Mouse (Mus musculus) small intestine, adult 2 months (tissue): ENCODE measurements around the gene Nkx2-3. TPM values are rescaled to one million over a fixed set of nuclear protein-coding genes. Genes with fewer than 3 reads are reported as not detected.
A peak's percentile ranks its signal among the peaks of the same experiment; 100 is the strongest.

Experiments used
- H3K27ac ChIP-seq: fragments of 200-500 bp; 2 replicates; pipeline ENCODE4 v1.5.1; 2012; ENCODE audit warnings: low read depth, low read length, control low read depth, inconsistent platforms; ENCODE audit not compliant: insufficient read depth
- H3K27me3 ChIP-seq: fragments of 200-500 bp; 2 replicates; pipeline ENCODE4 v1.6.1; 2012; ENCODE audit warnings: mild to moderate bottlenecking, moderate library complexity, low read length, inconsistent platforms; ENCODE audit not compliant: control insufficient read depth, insufficient read depth
- H3K36me3 ChIP-seq: fragments of 200-500 bp; 2 replicates; pipeline ENCODE4 v1.6.1; 2012; ENCODE audit warnings: mild to moderate bottlenecking, low read length, control low read depth, inconsistent platforms; ENCODE audit not compliant: control insufficient read depth, insufficient read depth
- H3K4me1 ChIP-seq: fragments of 200-500 bp; 2 replicates; pipeline ENCODE4 v1.6.1; 2012; ENCODE audit warnings: low read length, inconsistent platforms, mixed read lengths; ENCODE audit not compliant: control insufficient read depth, insufficient read depth, insufficient read length
- H3K4me3 ChIP-seq: fragments of 200-500 bp; 2 replicates; pipeline ENCODE4 v1.5.1; 2012; ENCODE audit warnings: low read depth, mild to moderate bottlenecking, control low read depth, inconsistent platforms, low read length, moderate library complexity
- CTCF ChIP-seq: fragments of 200-500 bp; IDR thresholded peaks from 2 replicates; pipeline ENCODE4 v1.5.1; 2012; ENCODE audit warnings: low read depth, mild to moderate bottlenecking, control low read depth, inconsistent platforms, low read length, moderate library complexity, mixed read lengths; ENCODE audit not compliant: insufficient replicate concordance, insufficient read length; ENCODE audit errors: extremely low read depth
- POLR2A ChIP-seq: fragments of 200-500 bp; IDR thresholded peaks from 2 replicates; pipeline ENCODE4 v1.6.1; 2012; ENCODE audit warnings: low read depth, mild to moderate bottlenecking, control low read depth, inconsistent platforms, low read length, moderate library complexity
- WGBS: fragments of 180-500 bp; shearing (Covaris S2); methylation state at CpG from one replicate; pipeline ENCODE4 v1.1.7; 2018; 5-methylcytosine and 5-hydroxymethylcytosine counted together
- polyA plus RNA-seq: library from polyadenylated mRNA; depleted of rRNA; stranded (reverse); fragments of >200 nt; gene quantifications from 2 replicates; pipeline ENCODE4 v1.2.3, GENCODE M21; 2012; rRNA removed

Gene Nkx2-3
- polyA plus RNA-seq, result 12.3 and 24.9 TPM in 2 replicates

DNA sequence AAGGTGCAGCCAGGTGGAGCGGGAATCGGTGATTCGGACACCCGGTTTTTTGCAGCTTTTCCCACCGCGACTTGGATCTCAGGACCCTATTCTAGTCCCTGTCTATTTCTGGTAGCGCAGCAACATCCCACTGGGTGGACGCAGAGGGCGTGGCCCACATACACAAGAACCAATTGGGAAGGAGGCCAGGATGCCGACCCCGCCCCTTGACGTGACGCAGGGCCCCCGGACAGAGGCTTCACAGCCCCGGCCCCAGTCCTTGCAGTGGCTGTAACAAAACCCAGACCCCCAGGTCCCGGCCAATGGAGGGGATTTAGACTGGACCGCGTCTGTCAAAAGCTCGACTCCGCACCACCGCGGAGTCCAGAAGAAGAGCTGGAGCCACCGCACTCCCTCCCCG, at the start of gene Nkx2-3:
TSS of gene Nkx2-3 (plus strand) at position 275 of the 400 bp plus-strand sequence.
- Histone ChIP-seq H3K27me3 (peaks cover 87% of the 10 kb centered on the region), H3K4me1 (peaks cover 17% of the 10 kb centered on the region), H3K27ac (peak within 1 kb of the TSS; percentile 80), H3K4me3 (peak within 1 kb of the TSS; percentile 72), H3K36me3 (peaks cover 4% of the 10 kb centered on the region; the same call in 1 of the 2 replicates)
- 4% methylated on average over 24 of the region's 24 CpGs for WGBS
- TF ChIP-seq POLR2A, result peak; percentile 65
- TF ChIP-seq CTCF, result no peak

GRCm38 (mm10) chr19:43563166-43563565, 49.0 kb upstream of the Nkx2-3 start:
- WGBS, result 41% methylated on average over 5 of the region's 5 CpGs
- Histone ChIP-seq H3K27me3 (0 out of 2 replicates have a peak, but pooled peaks cover under 1% of the 10 kb centered on the region), H3K4me1 (peaks cover 11% of the 10 kb centered on the region; the same call in 1 of the 2 replicates), H3K27ac (peak overlapping the region; percentile 69; the same call in 1 of the 2 replicates), H3K36me3 (no peaks in the 10 kb centered on the region), H3K4me3 (no peak overlapping the region)
- TF ChIP-seq CTCF (no peak), POLR2A (no peak)

GRCm38 (mm10) chr19:43568298-43568697, 43.8 kb upstream of the Nkx2-3 start:
- Histone ChIP-seq H3K36me3 (no peaks in the 10 kb centered on the region), H3K4me1 (peaks cover 11% of the 10 kb centered on the region; the same call in 1 of the 2 replicates), H3K27ac (no peak overlapping the region), H3K4me3 (no peak overlapping the region), H3K27me3 (peaks cover 5% of the 10 kb centered on the region; the same call in 1 of the 2 replicates)
- WGBS, result 57% methylated on average over 9 of the region's 9 CpGs
- TF ChIP-seq CTCF (peak; percentile 47; the same call in 1 of the 2 replicates), POLR2A (no peak)

- Histone ChIP-seq H3K27me3 (peaks cover 6% of the 10 kb centered on the region; the same call in 1 of the 2 replicates), H3K4me3 (no peak overlapping the region), H3K36me3 (no peaks in the 10 kb centered on the region), H3K27ac (no peak overlapping the region), H3K4me1 (peaks cover 8% of the 10 kb centered on the region; the same call in 1 of the 2 replicates)
- TF ChIP-seq CTCF (no peak), POLR2A (no peak)
- WGBS, result 67% methylated on average over 6 of the region's 6 CpGs
These were observed 43.0 kb upstream of the Nkx2-3 start for GRCm38 (mm10) chr19:43569133-43569532.

- 13% methylated on average over 32 of the region's 32 CpGs for WGBS
- H3K27ac ChIP-seq, result no peak overlapping the region
- H3K27me3 ChIP-seq, result peaks cover 6% of the 10 kb centered on the region; the same call in 1 of the 2 replicates
- no peaks in the 10 kb centered on the region for H3K36me3 ChIP-seq
- H3K4me1 ChIP-seq, result no peaks in the 10 kb centered on the region
- peak overlapping the region; percentile 53 for H3K4me3 ChIP-seq
- TF ChIP-seq POLR2A, result 0 out of 2 replicates have a peak, but pooled peaks have one; percentile 19
- TF ChIP-seq CTCF, result peak; percentile 96
These were observed 41.0 kb upstream of the Nkx2-3 start for GRCm38 (mm10) chr19:43570831-43571790.

DNA sequence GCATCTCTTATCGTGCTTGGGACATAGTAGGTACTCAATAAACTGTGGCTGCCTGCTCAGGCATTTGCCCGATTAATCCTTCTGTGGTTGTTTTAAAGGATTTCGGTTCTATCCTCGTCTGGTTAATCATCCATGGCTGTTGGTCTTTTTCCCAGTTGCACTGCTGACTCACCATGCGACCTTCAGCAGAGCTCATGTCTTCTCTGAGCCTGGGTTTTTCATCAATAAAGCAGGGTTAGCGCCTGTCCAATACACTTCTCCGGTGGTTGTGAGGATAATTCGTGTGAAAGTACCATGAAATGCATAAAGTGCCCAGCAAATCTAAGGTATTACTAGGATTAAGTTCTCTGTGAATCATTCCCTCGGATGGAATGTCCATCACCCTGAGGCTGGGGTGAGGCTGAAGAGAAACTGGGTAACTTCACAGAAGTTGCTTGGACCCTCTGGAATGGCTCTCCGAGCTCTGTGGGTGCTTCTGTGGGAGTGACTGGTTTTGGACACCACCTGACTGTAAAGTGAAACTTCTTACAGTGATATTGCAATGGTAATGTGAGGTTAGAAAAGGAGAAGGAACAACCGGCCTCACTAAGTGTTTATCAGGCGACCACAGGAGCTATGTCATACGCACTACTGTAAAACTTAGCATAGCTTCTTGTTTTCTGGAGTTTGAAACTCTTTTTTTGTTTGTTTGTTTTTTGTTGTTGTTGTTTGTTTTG, 32.9 kb upstream of the Nkx2-3 start:
- WGBS, result 54% methylated on average over 13 of the region's 13 CpGs
- H3K4me3 ChIP-seq, result no peak overlapping the region
- TF ChIP-seq CTCF (no peak), POLR2A (no peak)
- H3K27ac ChIP-seq, result no peak overlapping the region
- H3K36me3 ChIP-seq, result no peaks in the 10 kb centered on the region
- H3K4me1 ChIP-seq, result no peaks in the 10 kb centered on the region
- peaks cover 24% of the 10 kb centered on the region for H3K27me3 ChIP-seq
